Mouse (Mus musculus) midbrain, embryonic 11.5 days (tissue): Measurements from ENCODE around the gene Mbtps1. TPM values are rescaled to one million over a fixed set of nuclear protein-coding genes. Genes with fewer than 3 reads are reported as not detected.

ENCODE experiments used
- ATAC-seq: fragments of 200-750 bp; cut with Nextera tagmentation; 2 replicates; pipeline ENCODE4 v1.8.0; 2017; ENCODE audit warnings: moderate TSS enrichment, moderate library complexity; ENCODE audit not compliant: low FRiP score
- DNase-seq: peaks from one replicate; pipeline ENCODE4 v3.0.0; 2015; ENCODE audit warnings: low spot score; ENCODE audit errors: missing footprints
- H3K27ac ChIP-seq: fragments of 300-500 bp; sonication (generic); 2 replicates; pipeline ENCODE4 v1.5.1; 2014; ENCODE audit warnings: low read depth, low read length
- H3K27me3 ChIP-seq: fragments of 300-500 bp; sonication (generic); 2 replicates; pipeline ENCODE4 v1.6.1; 2014; ENCODE audit warnings: mild to moderate bottlenecking, low read length, moderate library complexity, mixed read lengths; ENCODE audit not compliant: control insufficient read depth, insufficient read depth
- H3K36me3 ChIP-seq: fragments of 300-500 bp; sonication (generic); 2 replicates; pipeline ENCODE4 v1.6.1; 2014; ENCODE audit warnings: mild to moderate bottlenecking, low read length, moderate library complexity, mixed read lengths; ENCODE audit not compliant: control insufficient read depth, insufficient read depth
- H3K4me1 ChIP-seq: fragments of 300-500 bp; sonication (generic); 2 replicates; pipeline ENCODE4 v1.6.1; 2014; ENCODE audit warnings: low read length; ENCODE audit not compliant: control insufficient read depth, insufficient read depth
- H3K4me2 ChIP-seq: fragments of 300-500 bp; sonication (generic); 2 replicates; pipeline ENCODE4 v1.6.1; 2014; ENCODE audit warnings: mild to moderate bottlenecking, moderate library complexity
- H3K4me3 ChIP-seq: fragments of 300-500 bp; sonication (generic); 2 replicates; pipeline ENCODE4 v1.5.1; 2014; ENCODE audit warnings: low read depth, low read length
- H3K9ac ChIP-seq: fragments of 300-500 bp; sonication (generic); 2 replicates; pipeline ENCODE4 v1.6.1; 2014; ENCODE audit warnings: low read length
- H3K9me3 ChIP-seq: fragments of 300-500 bp; sonication (generic); 2 replicates; pipeline ENCODE4 v1.6.1; 2016; ENCODE audit warnings: low read length; ENCODE audit not compliant: control insufficient read depth
- WGBS: fragments of 180-500 bp; shearing (Covaris S2); extraction: QIAGEN DNeasy Blood & Tissue Kit; methylation state at CpG from one replicate; pipeline ENCODE4 v1.1.7; 2014; 5-methylcytosine and 5-hydroxymethylcytosine counted together
- polyA plus RNA-seq: library from polyadenylated mRNA; unstranded; fragments of >200 nt; fragmentation: Nextera tagmentation; extraction: Ambion mirVana; gene quantifications from 2 replicates; pipeline ENCODE4 v1.2.1, GENCODE M21; 2014

Gene Mbtps1
- polyA plus RNA-seq, 1 experiment from 2014 or later = 83.3 TPM

- DNase-seq = peak; percentile 53
- H3K27ac ChIP-seq = no peak overlapping the region
Observed at GRCm38 (mm10) chr8:119568951-119569350, 10.4 kb upstream of the Mbtps1 start.

GRCm38 (mm10) chr8:119568251-119568650, 9.7 kb upstream of the Mbtps1 start:
- H3K4me2 ChIP-seq = no peak overlapping the region
- no peaks in the 10 kb centered on the region for H3K27me3 ChIP-seq
- no peak overlapping the region for H3K4me3 ChIP-seq
- H3K36me3 ChIP-seq = peaks cover 11% of the 10 kb centered on the region
- ATAC-seq (no peak), DNase-seq (no peak)
- H3K27ac ChIP-seq = no peak overlapping the region
- 90% methylated on average over 9 of the region's 9 CpGs for WGBS
- no peaks in the 10 kb centered on the region for H3K9me3 ChIP-seq
- H3K4me1 ChIP-seq = no peaks in the 10 kb centered on the region
- no peak overlapping the region for H3K9ac ChIP-seq

More at GRCm38 (mm10) chr8:119568951-119569350, 10.4 kb upstream of the Mbtps1 start:
- 60% methylated on average over 7 of the region's 7 CpGs for WGBS
- Histone ChIP-seq H3K4me2 (no peak overlapping the region), H3K27me3 (no peaks in the 10 kb centered on the region), H3K9ac (no peak overlapping the region), H3K9me3 (no peaks in the 10 kb centered on the region), H3K4me1 (peaks cover 3% of the 10 kb centered on the region), H3K36me3 (peaks cover 8% of the 10 kb centered on the region), H3K4me3 (no peak overlapping the region)
- ATAC-seq = no peak

GRCm38 (mm10) chr8:119566367-119566766, 7.8 kb upstream of the Mbtps1 start:
- no peak overlapping the region for H3K4me2 ChIP-seq
- H3K9me3 ChIP-seq = no peaks in the 10 kb centered on the region
- no peak for DNase-seq
- no peak overlapping the region for H3K9ac ChIP-seq
- H3K4me1 ChIP-seq = no peaks in the 10 kb centered on the region
- peaks cover 15% of the 10 kb centered on the region for H3K36me3 ChIP-seq
- H3K27me3 ChIP-seq = no peaks in the 10 kb centered on the region
- no peak overlapping the region for H3K4me3 ChIP-seq
- H3K27ac ChIP-seq = no peak overlapping the region
- WGBS = 80% methylated on average over 11 of the region's 11 CpGs
- no peak for ATAC-seq

- no peak overlapping the region for H3K27ac ChIP-seq
- no peak overlapping the region for H3K9ac ChIP-seq
- H3K4me3 ChIP-seq = no peak overlapping the region
- no peaks in the 10 kb centered on the region for H3K27me3 ChIP-seq
- no peak for ATAC-seq
- H3K36me3 ChIP-seq = peaks cover 15% of the 10 kb centered on the region
- 91% methylated on average over 14 of the region's 14 CpGs for WGBS
- H3K4me2 ChIP-seq = no peak overlapping the region
- DNase-seq = peak; percentile 56
- peaks cover 4% of the 10 kb centered on the region; the same call in 1 of the 2 replicates for H3K4me1 ChIP-seq
- no peaks in the 10 kb centered on the region for H3K9me3 ChIP-seq
Observed at GRCm38 (mm10) chr8:119563849-119564251, 5.3 kb upstream of the Mbtps1 start.

DNA sequence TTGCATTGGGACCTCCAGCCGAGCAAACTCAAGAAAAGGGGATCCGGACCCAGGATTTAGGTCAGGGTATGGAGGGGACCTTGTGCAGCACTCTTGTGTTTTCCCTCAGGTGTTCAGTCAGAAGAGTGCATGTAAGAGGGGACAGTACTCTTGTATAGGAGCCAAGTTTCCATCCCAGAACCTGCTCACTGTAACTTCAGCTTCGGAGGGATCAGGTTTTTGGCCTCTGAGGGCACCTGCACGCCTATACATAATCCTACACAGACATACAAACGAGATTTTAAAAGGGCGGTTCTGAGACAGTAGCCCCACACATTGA, 826 bp upstream of the Mbtps1 start:
- ATAC-seq = no peak
- H3K4me3 ChIP-seq = peak overlapping the region; percentile 88; the same call in 1 of the 2 replicates

DNA sequence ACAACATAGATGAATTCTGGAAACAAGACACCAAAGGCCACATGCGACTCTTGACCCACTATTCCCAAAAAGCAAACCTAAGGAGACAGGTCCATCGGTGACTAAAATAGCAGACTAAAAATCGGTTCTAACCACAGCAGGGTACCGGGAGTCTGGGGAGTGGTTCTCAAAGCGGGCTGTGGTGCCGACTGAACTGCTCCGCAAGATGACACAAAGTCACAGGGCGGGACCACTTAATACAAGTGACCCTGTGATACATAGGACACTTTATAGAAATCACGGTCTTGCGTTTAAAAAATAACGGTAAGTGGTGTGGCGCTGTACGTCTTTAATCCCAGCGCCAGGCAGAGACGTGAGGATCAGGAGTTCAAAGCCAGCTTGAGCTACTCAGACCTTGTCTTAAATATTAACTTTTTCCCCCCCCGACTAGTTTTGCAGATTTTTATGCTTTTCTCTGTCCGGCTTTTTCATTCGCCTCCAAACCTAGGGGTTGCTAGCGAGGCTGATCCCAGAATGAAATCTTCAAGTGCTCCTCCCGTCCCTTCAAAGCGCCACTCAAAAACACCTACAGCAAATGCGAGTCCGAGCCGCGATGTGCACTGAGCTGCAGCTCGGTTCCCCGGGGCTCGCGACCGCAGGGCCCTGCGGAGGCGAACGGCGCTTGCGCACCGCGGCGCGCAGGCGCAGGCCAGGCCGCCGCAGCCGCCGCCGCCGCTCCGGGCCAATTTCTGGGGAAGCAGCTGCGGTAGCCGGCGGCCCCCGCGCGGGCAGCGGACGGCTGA, 523 bp downstream of the Mbtps1 start:
- peaks cover 11% of the 10 kb centered on the region for H3K4me1 ChIP-seq
- WGBS = under 1% methylated on average over 55 of the region's 55 CpGs
- peak; percentile 92 for ATAC-seq
- H3K9me3 ChIP-seq = no peaks in the 10 kb centered on the region
- H3K27ac ChIP-seq = peak overlapping the region; percentile 80
- peak; percentile 91 for DNase-seq
- H3K4me2 ChIP-seq = peak overlapping the region; percentile 85
- peak overlapping the region; percentile 88 for H3K4me3 ChIP-seq
- no peaks in the 10 kb centered on the region for H3K27me3 ChIP-seq
- peaks cover 4% of the 10 kb centered on the region for H3K36me3 ChIP-seq
- H3K9ac ChIP-seq = peak overlapping the region; percentile 90

More for the DNA sequence above, 826 bp upstream of the Mbtps1 start:
- no peak overlapping the region; the same call in 1 of the 2 replicates for H3K27ac ChIP-seq
- peak overlapping the region; percentile 90 for H3K9ac ChIP-seq
- H3K9me3 ChIP-seq = no peaks in the 10 kb centered on the region
- H3K27me3 ChIP-seq = no peaks in the 10 kb centered on the region
- no peak overlapping the region; the same call in 1 of the 2 replicates for H3K4me2 ChIP-seq
- no peak for DNase-seq
- peaks cover 11% of the 10 kb centered on the region for H3K4me1 ChIP-seq
- H3K36me3 ChIP-seq = peaks cover 9% of the 10 kb centered on the region
- 91% methylated on average over 6 of the region's 6 CpGs for WGBS

GRCm38 (mm10) chr8:119557132-119557531, 1.4 kb downstream of the Mbtps1 start:
- 85% methylated on average over 9 of the region's 9 CpGs for WGBS
- ATAC-seq = no peak

GRCm38 (mm10) chr8:119555861-119556260, 2.7 kb downstream of the Mbtps1 start:
- 94% methylated on average over 6 of the region's 6 CpGs for WGBS
- H3K4me3 ChIP-seq = no peak overlapping the region
- H3K9me3 ChIP-seq = no peaks in the 10 kb centered on the region
- H3K4me1 ChIP-seq = peaks cover 11% of the 10 kb centered on the region
- no peak overlapping the region for H3K27ac ChIP-seq
- DNase-seq (peak; percentile 14), ATAC-seq (no peak)
- no peak overlapping the region for H3K9ac ChIP-seq
- H3K27me3 ChIP-seq = no peaks in the 10 kb centered on the region
- no peak overlapping the region for H3K4me2 ChIP-seq
- no peaks in the 10 kb centered on the region; the same call in 1 of the 2 replicates for H3K36me3 ChIP-seq

More at GRCm38 (mm10) chr8:119557132-119557531, 1.4 kb downstream of the Mbtps1 start:
- Histone ChIP-seq H3K4me3 (peak overlapping the region; percentile 88), H3K9me3 (no peaks in the 10 kb centered on the region), H3K9ac (peak overlapping the region; percentile 90; the same call in 1 of the 2 replicates), H3K4me1 (peaks cover 11% of the 10 kb centered on the region), H3K27me3 (no peaks in the 10 kb centered on the region), H3K27ac (no peak overlapping the region), H3K4me2 (peak overlapping the region; percentile 85), H3K36me3 (no peaks in the 10 kb centered on the region; the same call in 1 of the 2 replicates)
- no peak for DNase-seq

GRCm38 (mm10) chr8:119552967-119553366, 5.6 kb downstream of the Mbtps1 start:
- no peak for DNase-seq
- Histone ChIP-seq H3K36me3 (no peaks in the 10 kb centered on the region), H3K4me3 (no peak overlapping the region), H3K9me3 (no peaks in the 10 kb centered on the region), H3K4me2 (no peak overlapping the region), H3K9ac (no peak overlapping the region), H3K4me1 (peaks cover 7% of the 10 kb centered on the region), H3K27me3 (no peaks in the 10 kb centered on the region), H3K27ac (no peak overlapping the region)
- ATAC-seq = no peak
- WGBS = 78% methylated on average over 2 of the region's 2 CpGs
